Mouse (Mus musculus) forebrain, embryonic 11.5 days (tissue): ENCODE measurements around the gene Kcnq5. TPM values are rescaled to one million over a fixed set of nuclear protein-coding genes. Genes with fewer than 3 reads are reported as not detected.

Experiments
- ATAC-seq: fragments of 200-750 bp; cut with Nextera tagmentation; replicated peaks from 2 replicates; pipeline ENCODE4 v1.8.0; 2017; ENCODE audit warnings: moderate TSS enrichment; ENCODE audit not compliant: low FRiP score
- DNase-seq: peaks from one replicate; pipeline ENCODE4 v3.0.0-alpha.2; 2017; ENCODE audit warnings: low spot score
- H3K27ac ChIP-seq: fragments of 300-500 bp; sonication (generic); 2 replicates; pipeline ENCODE4 v1.5.1; 2014; ENCODE audit warnings: low read depth, low read length
- H3K27me3 ChIP-seq: fragments of 300-500 bp; sonication (generic); 2 replicates; pipeline ENCODE4 v1.6.1; 2014; ENCODE audit warnings: mild to moderate bottlenecking, low read length, mixed read lengths; ENCODE audit not compliant: control insufficient read depth, insufficient read depth
- H3K36me3 ChIP-seq: fragments of 300-500 bp; sonication (generic); 2 replicates; pipeline ENCODE4 v1.6.1; 2014; ENCODE audit warnings: mild to moderate bottlenecking, low read length, moderate library complexity, mixed read lengths; ENCODE audit not compliant: control insufficient read depth, insufficient read depth
- H3K4me1 ChIP-seq: fragments of 300-500 bp; sonication (generic); replicated peaks from 2 replicates; pipeline ENCODE4 v1.6.1; 2014; ENCODE audit warnings: low read length, mixed read lengths; ENCODE audit not compliant: control insufficient read depth, insufficient read depth
- H3K4me2 ChIP-seq: fragments of 300-500 bp; sonication (generic); 2 replicates; pipeline ENCODE4 v1.6.1; 2014; ENCODE audit warnings: low read depth, mild to moderate bottlenecking, low read length, moderate library complexity, mixed read lengths; ENCODE audit not compliant: severe bottlenecking
- H3K4me3 ChIP-seq: fragments of 300-500 bp; sonication (generic); 2 replicates; pipeline ENCODE4 v1.5.1; 2014; ENCODE audit warnings: low read depth, low read length
- H3K9ac ChIP-seq: fragments of 300-500 bp; sonication (generic); 2 replicates; pipeline ENCODE4 v1.6.1; 2014; ENCODE audit warnings: low read length
- H3K9me3 ChIP-seq: fragments of 300-500 bp; sonication (generic); 2 replicates; pipeline ENCODE4 v1.6.1; 2016; ENCODE audit warnings: low read length, mixed read lengths; ENCODE audit not compliant: control insufficient read depth
- WGBS: fragments of 180-500 bp; shearing (Covaris S2); extraction: QIAGEN DNeasy Blood & Tissue Kit; methylation state at CpG from one replicate; pipeline ENCODE4 v1.1.7; 2014; 5-methylcytosine and 5-hydroxymethylcytosine counted together
- polyA plus RNA-seq: library from polyadenylated mRNA; unstranded; fragments of >200 nt; fragmentation: Nextera tagmentation; extraction: Ambion mirVana; gene quantifications from 2 replicates; pipeline ENCODE4 v1.2.1, GENCODE M21; 2014

Kcnq5 gene
- polyA plus RNA-seq, 1 experiment from 2014 or later, result 0.79 TPM

DNA sequence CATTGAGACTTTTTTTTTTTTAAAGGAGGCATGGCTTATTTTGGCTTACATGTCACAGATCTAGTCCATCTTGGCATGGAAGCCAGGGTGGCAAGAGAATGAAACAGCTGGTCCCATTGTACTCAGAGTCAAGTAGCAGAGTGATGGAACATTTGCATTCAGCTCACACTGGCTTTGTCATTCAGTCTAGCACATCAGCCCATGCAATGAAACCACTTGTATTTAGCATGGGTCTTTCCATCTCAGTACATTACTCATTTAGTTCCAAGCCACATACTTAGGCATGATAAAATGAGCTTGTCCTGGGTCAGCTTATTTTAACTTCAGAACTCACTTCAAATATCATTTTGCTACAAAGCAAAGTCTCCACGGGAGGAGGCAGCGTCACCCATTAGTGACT lies 156.7 kb downstream of the Kcnq5 start:
- Histone ChIP-seq H3K27me3 (no peaks in the 10 kb centered on the region), H3K9ac (no peak overlapping the region), H3K4me3 (no peak overlapping the region), H3K27ac (no peak overlapping the region), H3K4me1 (no peaks in the 10 kb centered on the region), H3K36me3 (no peaks in the 10 kb centered on the region), H3K9me3 (no peaks in the 10 kb centered on the region), H3K4me2 (no peak overlapping the region)
- WGBS, result 87% methylated on average over 2 of the region's 2 CpGs
- DNase-seq (no peak), ATAC-seq (peak; percentile 49; the same call in 1 of the 2 replicates)

DNA sequence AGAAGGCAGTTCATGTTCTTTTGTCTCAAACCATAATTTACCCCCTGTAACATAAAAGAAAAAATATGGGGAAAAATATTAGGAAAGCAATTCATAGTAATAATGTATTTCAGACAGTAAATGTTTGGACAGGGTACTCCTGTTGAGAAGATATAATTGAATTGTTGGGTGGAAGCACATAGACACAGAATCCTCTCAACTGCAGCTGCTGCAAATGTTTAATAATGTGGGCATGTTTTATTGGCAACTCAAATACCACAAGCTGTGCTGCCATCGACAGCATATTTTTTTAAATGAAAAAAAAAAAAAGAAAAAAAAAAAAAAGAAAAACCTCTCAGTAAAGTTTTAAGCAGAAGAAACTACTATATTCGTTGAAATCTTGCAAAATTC lies 157.3 kb downstream of the Kcnq5 start:
- no peak for ATAC-seq
- no peaks in the 10 kb centered on the region for H3K36me3 ChIP-seq
- WGBS, result 75% methylated on average over 2 of the region's 2 CpGs

DNA sequence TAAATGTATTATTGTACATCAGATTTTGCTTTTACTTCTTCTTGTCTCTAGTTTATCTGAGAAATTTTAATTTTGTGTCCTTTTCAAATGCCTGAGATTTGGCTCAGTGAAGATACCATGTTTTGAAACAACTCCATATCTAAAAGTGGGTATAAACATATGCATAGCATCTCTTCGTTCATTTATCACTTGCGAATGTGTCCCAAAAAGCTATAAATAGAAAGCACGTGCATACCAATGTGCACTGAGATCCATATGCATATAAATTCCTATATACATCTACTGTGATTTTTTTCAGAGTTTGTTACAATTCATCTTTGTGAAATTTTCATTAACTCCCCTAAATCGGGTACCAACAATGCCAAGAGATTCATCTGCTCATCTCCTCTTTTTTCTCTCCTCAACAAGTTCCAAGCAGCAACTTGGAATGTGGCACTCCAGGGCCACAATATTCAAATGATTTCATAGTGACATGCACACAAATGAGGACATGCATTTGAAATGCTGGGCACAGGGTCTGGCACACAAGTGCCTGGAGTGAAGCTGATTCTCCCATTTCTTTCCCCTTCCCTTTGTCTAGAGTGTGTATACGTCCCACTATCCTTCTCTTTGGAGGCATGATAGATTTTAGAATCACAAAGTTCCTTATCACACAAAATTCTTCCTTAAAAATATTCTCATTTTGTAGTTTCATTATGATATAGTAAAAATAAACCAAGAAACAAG lies 157.8 kb downstream of the Kcnq5 start:
- 81% methylated on average over 5 of the region's 5 CpGs for WGBS

More for the DNA sequence above, 157.3 kb downstream of the Kcnq5 start:
- no peak overlapping the region for H3K9ac ChIP-seq
- no peaks in the 10 kb centered on the region for H3K27me3 ChIP-seq
- no peak overlapping the region for H3K4me3 ChIP-seq
- no peak for DNase-seq
- H3K4me2 ChIP-seq, result no peak overlapping the region
- no peak overlapping the region for H3K27ac ChIP-seq
- no peaks in the 10 kb centered on the region for H3K9me3 ChIP-seq
- H3K4me1 ChIP-seq, result no peaks in the 10 kb centered on the region

DNA sequence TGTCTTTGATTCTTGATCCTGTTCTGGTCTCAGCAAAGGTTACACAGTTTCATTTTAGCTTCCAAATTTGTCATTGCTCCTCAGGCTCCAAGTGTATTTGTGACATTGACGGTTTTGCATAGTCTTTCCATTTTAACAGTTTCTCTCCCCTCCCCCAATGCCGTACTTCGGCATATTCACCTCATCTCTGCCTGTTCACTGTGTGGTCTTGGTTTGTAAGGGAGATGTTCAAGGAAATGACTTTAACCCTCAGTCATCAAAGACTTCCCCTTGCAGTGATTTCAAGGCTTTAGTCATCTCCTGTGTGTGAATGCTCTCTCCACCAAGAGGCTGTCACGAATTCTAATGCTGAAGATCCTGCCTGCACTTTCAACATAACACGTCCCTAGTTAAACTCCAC lies 181.0 kb downstream of the Kcnq5 start:
- 86% methylated on average over 5 of the region's 5 CpGs for WGBS
- H3K4me1 ChIP-seq, result no peaks in the 10 kb centered on the region
- no peak overlapping the region for H3K4me3 ChIP-seq
- H3K9me3 ChIP-seq, result no peaks in the 10 kb centered on the region
- H3K4me2 ChIP-seq, result no peak overlapping the region
- no peak overlapping the region for H3K9ac ChIP-seq
- no peaks in the 10 kb centered on the region for H3K36me3 ChIP-seq
- ATAC-seq, result no peak
- no peaks in the 10 kb centered on the region for H3K27me3 ChIP-seq
- H3K27ac ChIP-seq, result no peak overlapping the region
- no peak for DNase-seq

More for the DNA sequence above, 157.8 kb downstream of the Kcnq5 start:
- H3K9me3 ChIP-seq, result no peaks in the 10 kb centered on the region
- no peak overlapping the region for H3K9ac ChIP-seq
- no peak overlapping the region for H3K27ac ChIP-seq
- H3K4me2 ChIP-seq, result no peak overlapping the region
- H3K4me1 ChIP-seq, result no peaks in the 10 kb centered on the region
- ATAC-seq (no peak), DNase-seq (no peak)
- no peak overlapping the region for H3K4me3 ChIP-seq
- H3K36me3 ChIP-seq, result no peaks in the 10 kb centered on the region
- H3K27me3 ChIP-seq, result no peaks in the 10 kb centered on the region

DNA sequence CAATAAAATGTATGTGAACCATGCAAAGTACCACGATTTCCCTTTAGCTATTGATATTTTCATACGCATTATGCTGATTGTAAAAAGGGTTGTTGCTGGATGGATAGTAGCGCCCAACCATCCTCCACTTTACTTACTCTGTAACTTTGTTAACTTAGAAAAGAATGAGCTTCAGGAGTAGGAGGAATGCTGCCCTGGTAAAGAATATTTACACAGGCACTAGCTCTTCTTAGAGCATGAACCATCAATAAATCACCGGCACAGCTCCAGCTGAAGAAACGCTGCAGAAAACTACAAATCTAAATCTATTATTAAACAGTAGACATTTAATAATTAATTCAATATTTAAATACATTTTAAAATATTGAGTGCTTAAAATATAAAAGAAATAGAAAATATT lies 184.2 kb downstream of the Kcnq5 start:
- H3K27ac ChIP-seq, result no peak overlapping the region
- H3K36me3 ChIP-seq, result no peaks in the 10 kb centered on the region
- no peaks in the 10 kb centered on the region for H3K27me3 ChIP-seq
- no peak for DNase-seq
- no peak for ATAC-seq
- H3K4me3 ChIP-seq, result no peak overlapping the region
- WGBS, result 92% methylated on average over 5 of the region's 5 CpGs
- no peaks in the 10 kb centered on the region for H3K4me1 ChIP-seq
- H3K4me2 ChIP-seq, result no peak overlapping the region
- no peak overlapping the region for H3K9ac ChIP-seq
- no peaks in the 10 kb centered on the region for H3K9me3 ChIP-seq

DNA sequence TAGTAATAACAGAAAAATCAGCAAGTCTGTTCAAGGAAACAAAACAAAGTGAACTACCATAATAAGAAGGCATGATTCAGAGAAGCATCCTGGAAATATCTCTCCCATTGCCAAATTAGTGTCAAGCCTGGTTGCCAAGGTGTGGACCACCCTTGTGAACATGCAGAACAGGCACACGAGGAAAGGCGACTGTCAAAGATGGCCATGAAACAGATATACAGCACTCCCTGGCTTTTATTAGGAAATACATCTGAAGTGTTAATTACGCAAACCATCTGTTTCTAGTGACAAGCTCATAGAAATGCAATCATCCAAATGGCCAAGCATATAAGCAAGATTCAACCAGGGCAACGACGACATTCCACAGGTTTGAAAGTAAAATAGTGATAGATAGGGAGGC lies 187.8 kb downstream of the Kcnq5 start:
- H3K9ac ChIP-seq, result no peak overlapping the region
- H3K4me2 ChIP-seq, result no peak overlapping the region
- ATAC-seq (no peak), DNase-seq (no peak)
- WGBS, result 85% methylated on average over 5 of the region's 5 CpGs
- H3K4me3 ChIP-seq, result no peak overlapping the region
- no peaks in the 10 kb centered on the region for H3K4me1 ChIP-seq
- no peaks in the 10 kb centered on the region for H3K9me3 ChIP-seq
- H3K27me3 ChIP-seq, result no peaks in the 10 kb centered on the region
- H3K36me3 ChIP-seq, result no peaks in the 10 kb centered on the region
- no peak overlapping the region for H3K27ac ChIP-seq

DNA sequence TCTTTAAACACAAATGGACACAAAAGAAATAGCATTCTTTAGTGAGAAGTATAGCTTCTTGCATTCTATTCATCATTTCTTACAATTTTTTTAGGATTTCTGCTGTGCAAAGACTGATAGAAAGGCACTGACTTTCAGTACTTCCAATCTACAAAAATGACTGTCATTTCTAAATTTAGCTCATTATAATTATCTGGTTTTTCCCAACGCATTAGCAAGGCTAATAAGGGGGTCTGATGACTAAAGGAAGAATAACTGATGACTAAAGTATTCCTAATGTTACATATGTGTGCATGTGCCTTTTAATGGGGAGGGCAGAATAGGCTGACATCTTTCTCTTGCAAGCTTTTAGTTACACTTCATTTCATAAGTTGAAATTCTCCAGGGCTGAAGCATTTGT lies 191.2 kb downstream of the Kcnq5 start:
- ATAC-seq (no peak), DNase-seq (no peak)
- H3K27me3 ChIP-seq, result no peaks in the 10 kb centered on the region
- no peaks in the 10 kb centered on the region for H3K36me3 ChIP-seq
- 81% methylated on average over 1 of the region's 1 CpGs for WGBS
- no peaks in the 10 kb centered on the region for H3K9me3 ChIP-seq
- no peaks in the 10 kb centered on the region for H3K4me1 ChIP-seq
- H3K4me2 ChIP-seq, result no peak overlapping the region
- H3K4me3 ChIP-seq, result no peak overlapping the region
- H3K9ac ChIP-seq, result no peak overlapping the region
- no peak overlapping the region for H3K27ac ChIP-seq

DNA sequence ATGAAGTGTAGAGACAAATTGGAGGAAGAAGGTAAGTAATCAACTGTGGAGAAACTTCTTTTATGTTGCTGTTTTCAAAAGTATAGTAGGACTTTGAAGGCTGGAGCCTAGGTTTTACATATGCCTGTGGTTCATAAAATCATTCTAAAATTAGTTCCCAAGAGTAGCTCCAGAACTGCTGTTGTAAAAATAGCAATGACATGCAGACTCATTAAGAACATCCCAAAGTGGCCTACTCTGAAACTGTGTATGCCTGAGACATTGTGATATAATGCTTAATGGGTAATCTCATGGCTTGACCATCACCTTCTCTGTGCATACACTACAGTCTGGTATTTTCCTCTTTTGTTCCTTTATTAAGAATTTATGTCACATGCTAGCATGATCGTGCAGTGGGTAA lies 212.4 kb downstream of the Kcnq5 start:
- Histone ChIP-seq H3K9ac (no peak overlapping the region), H3K36me3 (no peaks in the 10 kb centered on the region), H3K4me1 (no peaks in the 10 kb centered on the region), H3K27ac (no peak overlapping the region), H3K9me3 (no peaks in the 10 kb centered on the region), H3K4me2 (no peak overlapping the region), H3K27me3 (no peaks in the 10 kb centered on the region), H3K4me3 (no peak overlapping the region)
- DNase-seq, result no peak
- no peak for ATAC-seq
- 93% methylated on average over 1 of the region's 1 CpGs for WGBS

DNA sequence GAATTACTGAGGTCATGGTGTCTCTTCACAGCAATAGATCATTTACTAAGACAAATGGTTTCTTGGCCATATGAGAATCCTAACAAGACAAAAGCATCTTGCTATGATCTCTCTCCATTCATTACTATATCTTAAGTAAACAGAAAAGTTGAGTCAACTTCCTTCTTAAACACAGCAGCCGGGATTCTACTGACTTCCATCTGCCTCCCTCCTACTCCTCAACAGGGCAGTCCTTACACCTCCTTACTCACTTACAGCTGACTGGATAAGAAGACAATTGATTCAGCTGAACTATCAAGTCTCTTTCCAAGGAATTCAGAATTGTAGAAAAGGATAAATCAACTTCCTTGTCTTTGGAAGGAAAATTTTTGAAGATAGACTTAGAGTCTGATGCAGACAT lies 232.6 kb downstream of the Kcnq5 start:
- 80% methylated on average over 1 of the region's 1 CpGs for WGBS
- H3K27ac ChIP-seq, result no peak overlapping the region
- H3K36me3 ChIP-seq, result no peaks in the 10 kb centered on the region
- H3K9ac ChIP-seq, result no peak overlapping the region
- H3K9me3 ChIP-seq, result no peaks in the 10 kb centered on the region
- no peak for DNase-seq
- H3K27me3 ChIP-seq, result no peaks in the 10 kb centered on the region
- no peak overlapping the region for H3K4me3 ChIP-seq
- H3K4me1 ChIP-seq, result no peaks in the 10 kb centered on the region
- ATAC-seq, result no peak
- H3K4me2 ChIP-seq, result no peak overlapping the region
